Mouse (Mus musculus) retina, postnatal 7 days (tissue): ENCODE data around the gene Pear1.

Experiments used
- DNase-seq: peaks from one replicate; pipeline ENCODE4 v3.0.0-alpha.2; 2012; ENCODE audit warnings: low read depth, low spot score

Gene Pear1

GRCm38 (mm10) chr3:87809322-87809962 is 14.7 kb downstream of the Pear1 start:
- DNase-seq, result no peak

- no peak for DNase-seq
Observed at GRCm38 (mm10) chr3:87804038-87804677, 19.9 kb downstream of the Pear1 start.

DNA sequence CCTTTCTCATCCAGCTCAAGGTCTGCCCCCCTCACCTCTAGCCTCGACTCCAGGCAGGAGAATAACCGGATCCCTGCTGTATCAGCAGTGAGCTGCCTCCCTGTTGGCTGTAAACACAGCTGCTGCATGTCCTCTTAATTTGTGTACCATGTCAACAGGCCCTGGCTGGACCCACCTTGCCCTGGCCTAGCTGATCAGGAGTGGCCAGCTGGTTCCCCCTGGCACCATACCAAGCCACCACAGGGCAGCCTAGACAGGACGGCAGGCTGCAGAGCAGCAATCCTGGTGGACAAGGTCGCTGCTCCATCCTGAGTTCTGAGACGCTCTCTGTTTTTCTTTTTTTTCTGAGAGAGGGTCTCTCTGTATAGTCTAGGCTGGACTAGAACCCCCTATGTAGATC is 22.4 kb downstream of the Pear1 start:
- no peak for DNase-seq

GRCm38 (mm10) chr3:87796736-87797334 is 27.3 kb downstream of the Pear1 start, which contains the start of gene Insrr:
Gene Insrr (plus strand): TSS chr3:87796951.
- no peak for DNase-seq

GRCm38 (mm10) chr3:87795336-87796277 is 28.5 kb downstream of the Pear1 start:
- DNase-seq, result peak; percentile 49

- no peak for DNase-seq
Observed at GRCm38 (mm10) chr3:87794922-87795325, 29.2 kb downstream of the Pear1 start, which contains the start of gene Ntrk1. Gene Ntrk1 (minus strand): TSS chr3:87795162.

GRCm38 (mm10) chr3:87789768-87790167 is 34.3 kb downstream of the Pear1 start:
- no peak for DNase-seq

- DNase-seq, result no peak
Observed at GRCm38 (mm10) chr3:87789248-87789647, 34.9 kb downstream of the Pear1 start.

GRCm38 (mm10) chr3:87785626-87786214 is 38.4 kb downstream of the Pear1 start:
- DNase-seq, result no peak

DNA sequence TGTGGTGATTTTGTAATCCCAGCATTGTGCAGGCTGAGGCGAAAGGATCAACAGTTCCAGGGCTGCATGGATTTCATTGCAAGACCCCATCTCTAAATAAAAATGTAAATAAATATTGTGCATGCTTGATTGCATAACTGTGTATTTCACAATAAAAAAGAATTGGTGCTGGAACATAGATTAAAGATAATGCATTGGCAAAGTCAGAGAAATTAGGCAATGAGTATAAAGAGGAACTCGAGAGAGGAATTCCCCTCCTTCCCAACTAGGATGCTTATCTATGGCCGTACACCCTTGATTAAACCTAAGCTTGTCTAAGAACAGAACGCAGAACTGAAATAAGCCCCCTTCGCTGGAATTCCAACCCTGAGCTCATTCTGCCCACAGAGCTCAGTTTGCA is 39.0 kb downstream of the Pear1 start:
- DNase-seq, result no peak

- DNase-seq, result no peak
Observed at GRCm38 (mm10) chr3:87783282-87784023, 40.7 kb downstream of the Pear1 start.

DNA sequence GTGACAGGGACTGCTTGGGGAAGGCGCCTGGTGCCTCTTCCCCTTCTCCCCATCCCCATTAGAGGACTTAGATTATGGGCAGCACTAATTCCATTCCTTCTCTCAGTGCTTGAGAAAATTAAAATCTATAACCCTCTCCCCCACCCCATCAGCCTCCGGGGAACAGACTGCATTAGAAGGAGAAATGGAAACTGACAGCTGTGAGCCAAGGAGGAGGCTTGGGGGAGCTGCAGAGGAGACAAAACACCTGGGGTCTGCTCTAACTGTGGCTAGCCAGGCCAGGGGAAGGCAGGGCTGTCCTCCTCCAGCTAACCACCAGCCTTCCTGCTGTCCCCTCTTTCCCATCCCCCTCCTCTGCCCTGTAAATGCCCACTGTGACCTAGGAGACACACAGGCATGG is 45.0 kb downstream of the Pear1 start:
- DNase-seq, result no peak

DNA sequence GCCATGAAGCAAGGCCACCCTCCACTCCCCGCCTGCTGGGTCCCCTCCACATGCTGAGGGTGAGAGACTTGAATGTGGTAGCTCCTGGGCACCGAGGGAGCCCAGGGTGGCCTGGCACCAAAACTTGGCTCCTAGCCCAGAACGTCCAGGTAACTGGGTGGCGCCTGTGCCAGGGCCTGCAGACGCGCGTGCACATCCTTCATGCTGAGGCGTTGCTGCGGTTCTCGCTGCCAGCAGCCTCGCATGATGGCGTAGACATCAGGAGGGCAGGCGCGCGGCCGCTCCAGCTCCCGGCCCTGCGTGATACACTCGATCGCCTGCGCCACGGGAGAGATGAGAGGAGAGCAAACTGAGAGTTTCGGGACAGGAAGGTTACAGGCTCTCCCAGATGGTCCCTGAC is 45.8 kb downstream of the Pear1 start:
- no peak for DNase-seq

DNA sequence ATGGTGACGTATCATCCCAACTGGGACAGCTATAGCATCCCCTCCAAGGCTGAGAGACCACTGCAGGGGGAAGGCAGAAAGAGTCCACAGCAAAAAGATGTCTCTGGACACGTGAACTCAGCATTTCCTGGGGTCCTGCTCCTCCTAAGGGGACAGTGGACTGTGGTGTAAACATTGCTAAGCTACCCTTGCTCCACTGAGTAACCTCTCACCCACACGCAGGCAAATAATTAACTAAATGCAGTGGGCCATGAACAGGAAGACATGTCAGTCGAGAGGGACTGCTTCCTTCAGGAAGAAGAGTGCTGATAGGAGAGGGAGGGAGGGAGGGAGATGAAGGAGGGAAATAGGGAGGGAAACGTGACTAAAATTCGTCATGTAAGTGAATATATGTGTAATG is 53.0 kb downstream of the Pear1 start:
- DNase-seq, result no peak

- DNase-seq, result peak; percentile 56
Observed at GRCm38 (mm10) chr3:87770280-87770679, 53.8 kb downstream of the Pear1 start.

DNA sequence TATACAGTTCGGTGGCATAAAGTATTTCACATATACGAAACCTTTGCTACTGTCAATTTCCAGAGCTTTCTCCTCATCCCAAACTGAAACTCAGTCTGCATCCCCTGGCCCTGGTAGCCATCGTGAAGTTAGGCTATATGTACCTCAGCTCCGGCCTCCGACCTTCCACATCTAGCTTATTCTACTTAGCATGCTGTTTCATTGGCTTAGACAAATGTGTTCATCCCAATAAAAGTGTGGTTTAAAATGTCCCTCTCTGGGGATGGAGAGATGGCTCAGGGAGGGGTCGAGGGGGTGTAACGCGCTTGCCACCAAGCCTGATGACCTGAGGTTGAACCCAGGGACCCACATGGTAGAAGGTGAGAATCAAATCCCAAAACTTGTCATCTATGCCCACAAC is 54.6 kb downstream of the Pear1 start:
- no peak for DNase-seq

DNA sequence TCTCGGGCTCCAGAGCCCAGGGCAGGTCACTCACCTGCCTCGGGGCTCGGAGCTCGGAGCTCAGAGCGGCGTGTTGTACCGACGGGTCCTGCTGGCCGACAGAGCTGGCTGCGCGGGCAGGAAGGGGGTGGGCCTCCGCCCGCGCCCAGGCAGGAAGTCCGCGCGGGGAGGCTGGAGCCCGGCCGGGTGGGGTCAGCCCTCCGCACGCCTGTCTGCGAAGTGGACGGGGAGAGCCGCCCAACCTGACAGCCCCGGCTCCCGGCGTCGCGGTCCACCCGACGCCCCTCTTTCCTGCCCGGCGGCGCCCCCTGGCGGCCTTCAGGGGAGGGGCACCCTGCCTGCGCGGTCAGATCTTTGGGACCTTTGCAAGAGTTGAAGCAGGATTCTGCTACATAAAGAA is 55.3 kb downstream of the Pear1 start:
- DNase-seq, result peak; percentile 60

DNA sequence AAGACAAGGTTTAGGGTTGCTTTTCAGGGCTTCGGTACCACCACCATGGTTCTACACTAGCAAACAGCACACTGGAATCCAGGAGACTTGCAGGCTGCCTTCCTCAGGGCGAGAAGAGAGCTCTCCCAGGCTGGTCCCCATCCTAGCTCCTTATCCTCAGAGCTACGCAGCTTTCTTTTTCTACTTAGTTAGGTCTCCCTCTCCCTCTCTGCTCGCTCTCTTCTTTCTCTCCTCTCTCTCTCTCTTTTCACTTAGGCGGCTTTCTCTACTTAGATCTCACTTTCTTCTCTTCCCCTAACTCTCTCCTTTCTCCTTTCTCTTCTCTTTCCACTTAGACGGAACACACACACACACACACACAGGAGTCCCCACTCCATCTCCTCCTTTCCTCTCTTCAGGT is 55.7 kb downstream of the Pear1 start:
- DNase-seq, result no peak

GRCm38 (mm10) chr3:87767764-87768163 is 56.3 kb downstream of the Pear1 start:
- no peak for DNase-seq

DNA sequence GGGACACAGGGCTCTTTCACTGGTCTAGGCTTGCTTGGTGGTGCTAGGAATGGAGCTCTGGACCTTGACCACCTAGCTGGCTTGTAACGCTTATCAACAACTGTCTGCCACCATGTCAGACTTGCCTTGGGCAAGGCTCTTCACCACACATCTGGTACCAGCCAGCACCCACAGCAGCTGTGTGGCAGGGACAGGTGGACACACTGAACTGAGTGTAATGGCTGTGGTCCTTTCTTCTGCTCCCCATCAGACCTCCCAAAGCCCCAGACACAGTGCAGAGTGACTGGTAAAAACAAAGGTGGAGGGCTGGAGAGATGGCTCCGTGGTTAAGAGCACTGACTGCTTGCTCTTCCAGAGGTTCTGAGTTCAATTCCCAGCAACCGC is 57.8 kb downstream of the Pear1 start:
- DNase-seq, result no peak
